Mouse (Mus musculus): ENCODE measurements around the gene Iqcf3.
"Not testable (repeated sequence)": the region's sequence is repeated elsewhere in the genome, so short reads cannot be mapped to it uniquely, and the experiment has no call there.

Iqcf3 gene

GRCm38 (mm10) chr9:106514273-106514672, 47.2 kb downstream of the Iqcf3 start, which contains the start of gene Iqcf5:
Gene Iqcf5, plus strand, starts transcription at chr9:106514573.
- in situ Hi-C loops (cut with MboI; ENCODE audit: low pct_unique_long_range_greater_than_20kb in 1 of 2, low sequenced_read_pairs in 2 of 2, unreplicated experiment in 1 of 2) = no loop called here

- in situ Hi-C loops (cut with MboI; ENCODE audit: low pct_unique_long_range_greater_than_20kb in 1 of 2, low sequenced_read_pairs in 2 of 2, unreplicated experiment in 1 of 2) = no loop called here
These were observed 47.9 kb downstream of the Iqcf3 start for GRCm38 (mm10) chr9:106513566-106513965.

GRCm38 (mm10) chr9:106512729-106513450, 48.5 kb downstream of the Iqcf3 start:
- in situ Hi-C loops (cut with MboI; ENCODE audit: low pct_unique_long_range_greater_than_20kb in 1 of 2, low sequenced_read_pairs in 2 of 2, unreplicated experiment in 1 of 2) = no loop called here

- in situ Hi-C loops (cut with MboI; ENCODE audit: low pct_unique_long_range_greater_than_20kb in 1 of 2, low sequenced_read_pairs in 2 of 2, unreplicated experiment in 1 of 2) = no loop called here
These were observed 52.1 kb downstream of the Iqcf3 start for GRCm38 (mm10) chr9:106509356-106509755.

GRCm38 (mm10) chr9:106504246-106504645, 57.2 kb downstream of the Iqcf3 start:
- in situ Hi-C loops (cut with MboI; ENCODE audit: low pct_unique_long_range_greater_than_20kb in 1 of 2, low sequenced_read_pairs in 2 of 2, unreplicated experiment in 1 of 2) = no loop called here

GRCm38 (mm10) chr9:106501846-106502245, 59.6 kb downstream of the Iqcf3 start:
- in situ Hi-C loops (cut with MboI; ENCODE audit: low pct_unique_long_range_greater_than_20kb in 1 of 2, low sequenced_read_pairs in 2 of 2, unreplicated experiment in 1 of 2) = no loop called here

- in situ Hi-C loops (cut with MboI; ENCODE audit: low pct_unique_long_range_greater_than_20kb in 1 of 2, low sequenced_read_pairs in 2 of 2, unreplicated experiment in 1 of 2) = no loop called here
These were observed 61.8 kb downstream of the Iqcf3 start, which contains the start of gene Iqcf1 for GRCm38 (mm10) chr9:106499667-106500066. Gene Iqcf1, plus strand, starts transcription at chr9:106499967.

GRCm38 (mm10) chr9:106487602-106488001, 73.8 kb downstream of the Iqcf3 start:
- in situ Hi-C loops (cut with MboI; ENCODE audit: low pct_unique_long_range_greater_than_20kb in 1 of 2, low sequenced_read_pairs in 2 of 2, unreplicated experiment in 1 of 2) = not testable (repeated sequence)

GRCm38 (mm10) chr9:106485076-106485475, 76.4 kb downstream of the Iqcf3 start:
- in situ Hi-C loops (cut with MboI; ENCODE audit: low pct_unique_long_range_greater_than_20kb in 1 of 2, low sequenced_read_pairs in 2 of 2, unreplicated experiment in 1 of 2) = no loop called here

GRCm38 (mm10) chr9:106483606-106484005, 77.8 kb downstream of the Iqcf3 start:
- in situ Hi-C loops (cut with MboI; ENCODE audit: low pct_unique_long_range_greater_than_20kb in 1 of 2, low sequenced_read_pairs in 2 of 2, unreplicated experiment in 1 of 2) = no loop called here

GRCm38 (mm10) chr9:106483136-106483535, 78.3 kb downstream of the Iqcf3 start:
- in situ Hi-C loops (cut with MboI; ENCODE audit: low pct_unique_long_range_greater_than_20kb in 1 of 2, low sequenced_read_pairs in 2 of 2, unreplicated experiment in 1 of 2) = no loop called here

GRCm38 (mm10) chr9:106482578-106483115, 78.8 kb downstream of the Iqcf3 start:
- in situ Hi-C loops (cut with MboI; ENCODE audit: low pct_unique_long_range_greater_than_20kb in 1 of 2, low sequenced_read_pairs in 2 of 2, unreplicated experiment in 1 of 2) = no loop called here

GRCm38 (mm10) chr9:106481676-106482075, 79.8 kb downstream of the Iqcf3 start:
- in situ Hi-C loops (cut with MboI; ENCODE audit: low pct_unique_long_range_greater_than_20kb in 1 of 2, low sequenced_read_pairs in 2 of 2, unreplicated experiment in 1 of 2) = no loop called here

- in situ Hi-C loops (cut with MboI; ENCODE audit: low pct_unique_long_range_greater_than_20kb in 1 of 2, low sequenced_read_pairs in 2 of 2, unreplicated experiment in 1 of 2) = no loop called here
These were observed 80.4 kb downstream of the Iqcf3 start for GRCm38 (mm10) chr9:106481075-106481474.

GRCm38 (mm10) chr9:106480541-106480940, 80.9 kb downstream of the Iqcf3 start:
- in situ Hi-C loops (cut with MboI; ENCODE audit: low pct_unique_long_range_greater_than_20kb in 1 of 2, low sequenced_read_pairs in 2 of 2, unreplicated experiment in 1 of 2) = no loop called here

- in situ Hi-C loops (cut with MboI; ENCODE audit: low pct_unique_long_range_greater_than_20kb in 1 of 2, low sequenced_read_pairs in 2 of 2, unreplicated experiment in 1 of 2) = no loop called here
These were observed 83.3 kb downstream of the Iqcf3 start for GRCm38 (mm10) chr9:106478101-106478500.

GRCm38 (mm10) chr9:106477649-106478048, 83.8 kb downstream of the Iqcf3 start:
- in situ Hi-C loops (cut with MboI; ENCODE audit: low pct_unique_long_range_greater_than_20kb in 1 of 2, low sequenced_read_pairs in 2 of 2, unreplicated experiment in 1 of 2) = no loop called here

GRCm38 (mm10) chr9:106476924-106477484, 84.4 kb downstream of the Iqcf3 start, which contains the start of gene Parp3:
Gene Parp3, minus strand, starts transcription at chr9:106476949.
- in situ Hi-C loops (cut with MboI; ENCODE audit: low pct_unique_long_range_greater_than_20kb in 1 of 2, low sequenced_read_pairs in 2 of 2, unreplicated experiment in 1 of 2) = no loop called here

GRCm38 (mm10) chr9:106476002-106476923, 85.2 kb downstream of the Iqcf3 start:
- in situ Hi-C loops (cut with MboI; ENCODE audit: low pct_unique_long_range_greater_than_20kb in 1 of 2, low sequenced_read_pairs in 2 of 2, unreplicated experiment in 1 of 2) = no loop called here

Measured in mouse embryonic stem cell (cell line).